Mouse (Mus musculus) gastrocnemius, postnatal 36 days (tissue): ENCODE results near the gene Ptgds. TPM values are rescaled to one million over a fixed set of nuclear protein-coding genes. Genes with fewer than 3 reads are reported as not detected.

ENCODE experiments used
- DNase-seq, 2 experiments: peaks; one replicate each; pipeline ENCODE4 v3.0.0; 2022
- intact Hi-C: fragments of 180-260 bp; cut with DNase I; formaldehyde crosslinking; loops from one replicate; pipeline ENCODE4 v1.15.1; 2025
- microRNA-seq, 2 experiments: library from miRNA; unstranded; fragments of <30 nt; microRNA quantifications; one replicate each; pipeline ENCODE4 v1.2.0; 2021
- total RNA-seq, 2 experiments: library from RNA; stranded (reverse); gene quantifications; 2 replicates each; pipeline ENCODE4 v1.2.3; 2021

Gene Ptgds
- total RNA-seq, 2 experiments from 2014 or later, result 0.39 TPM; not detected in 1

GRCm38 (mm10) chr2:25422587-25423410, 47.0 kb downstream of the Ptgds start, which contains the start of gene Fut7:
TSS of gene Fut7 (plus strand) at chr2:25423267.
- intact Hi-C loops, result loop anchor here (2.0 to 5.0 kb wide), 2 partner anchors 128 to 155 kb away; partner anchors contain the start of gene Phpt1
- no peak for DNase-seq

- DNase-seq, result no peak
- intact Hi-C loops, result loop anchor here (2.0 to 5.0 kb wide), 3 partner anchors 61 to 155 kb away; partner anchors contain the start of gene Phpt1
Measured at GRCm38 (mm10) chr2:25421896-25422295, 48.0 kb downstream of the Ptgds start.

- peak in 1 of 2 experiments; percentile 46 for DNase-seq
- intact Hi-C loops, result no loop called here
Measured at GRCm38 (mm10) chr2:25417426-25417825, 52.4 kb downstream of the Ptgds start.

Small RNAs within 50 kb of the gene (microRNA-seq; reads per million reads assigned to microRNA genes)
- 0.36 to 0.74 reads per million in 2 experiments for gene Mir3087

Other genes starting within 250 kb of the Ptgds start
- 100 to 1,000 TPM; 189 to 229 TPM for gene Tubb4b, start 245.3 kb downstream of the Ptgds start, total RNA-seq
- not detected for gene Slc34a3, start 235.7 kb downstream of the Ptgds start, total RNA-seq
- gene Rnf224, start 233.3 kb downstream of the Ptgds start, total RNA-seq, result not detected
- under 1 TPM; 0.84 to 0.91 TPM for gene Rnf208, start 227.8 kb downstream of the Ptgds start, total RNA-seq
- not detected for gene Cysrt1, start 227.6 kb downstream of the Ptgds start, total RNA-seq
- gene AL732309.1, start 223.2 kb downstream of the Ptgds start, total RNA-seq, result 1 to 10 TPM in 1 of 2 experiments, under 1 TPM in 1; 0.39 to 1.1 TPM
- gene Tmem203, start 214.6 kb downstream of the Ptgds start, total RNA-seq, result 10 to 100 TPM; 10.4 to 12.0 TPM
- gene Tprn, start 207.4 kb downstream of the Ptgds start, total RNA-seq, result 1 to 10 TPM; 3.8 to 4.5 TPM
- gene Ssna1, start 197.6 kb downstream of the Ptgds start, total RNA-seq, result 10 to 100 TPM; 25.8 to 25.9 TPM
- gene Anapc2, start 197.6 kb downstream of the Ptgds start, total RNA-seq, result 10 to 100 TPM; 27.0 to 27.8 TPM
- gene Tmem210, start 181.9 kb downstream of the Ptgds start, total RNA-seq, result not detected
- gene Lrrc26, start 180.1 kb downstream of the Ptgds start, total RNA-seq, result not detected
- not detected for gene Grin1, start 150.9 kb downstream of the Ptgds start, total RNA-seq
- 10 to 100 TPM; 11.9 to 15.0 TPM for gene Man1b1, start 137.7 kb downstream of the Ptgds start, total RNA-seq
- 10 to 100 TPM in 1 of 2 experiments, 1 to 10 TPM in 1; 8.7 to 11.9 TPM for gene Dpp7, start 113.7 kb downstream of the Ptgds start, total RNA-seq
- gene Uap1l1, start 104.4 kb downstream of the Ptgds start, total RNA-seq, result 1 to 10 TPM; 2.2 to 3.4 TPM
- gene Sapcd2, start 97.7 kb downstream of the Ptgds start, total RNA-seq, result under 1 TPM; 0.10 to 0.26 TPM
- 1 to 10 TPM; 7.2 to 9.5 TPM for gene Entpd2, start 74.2 kb downstream of the Ptgds start, total RNA-seq
- 10 to 100 TPM; 14.2 to 17.6 TPM for gene Npdc1, start 70.7 kb downstream of the Ptgds start, total RNA-seq
- gene Fut7, start 46.8 kb downstream of the Ptgds start, total RNA-seq, result not detected
- gene Abca2, start 41.3 kb downstream of the Ptgds start, total RNA-seq, result 10 to 100 TPM; 12.3 to 16.5 TPM
- gene Clic3, start 13.2 kb downstream of the Ptgds start, total RNA-seq, result under 1 TPM; 0.35 to 0.46 TPM
- gene Paxx, start 9.0 kb downstream of the Ptgds start, total RNA-seq, result 10 to 100 TPM; 13.4 to 13.6 TPM
- not detected for gene Lcn12, start 23.9 kb upstream of the Ptgds start, total RNA-seq
- gene Fbxw5, start 30.7 kb upstream of the Ptgds start, total RNA-seq, result 10 to 100 TPM; 75.3 to 83.6 TPM
- 1 to 10 TPM; 1.4 to 1.5 TPM for gene C8g, start 31.7 kb upstream of the Ptgds start, total RNA-seq
- 10 to 100 TPM in 1 of 2 experiments, 1 to 10 TPM in 1; 9.8 to 11.5 TPM for gene Traf2, start 76.9 kb upstream of the Ptgds start, total RNA-seq
- 100 to 1,000 TPM; 139 to 157 TPM for gene Edf1, start 87.8 kb upstream of the Ptgds start, total RNA-seq
- 1 to 10 TPM in 1 of 2 experiments, under 1 TPM in 1; 0.74 to 4.7 TPM for gene Mamdc4, start 104.8 kb upstream of the Ptgds start, total RNA-seq
- 10 to 100 TPM; 50.2 to 53.9 TPM for gene Phpt1, start 105.2 kb upstream of the Ptgds start, total RNA-seq
- not detected for gene Ajm1, start 111.7 kb upstream of the Ptgds start, total RNA-seq
- 10 to 100 TPM; 74.4 to 75.9 TPM for gene Rabl6, start 138.5 kb upstream of the Ptgds start, total RNA-seq
- gene Ccdc183, start 147.6 kb upstream of the Ptgds start, total RNA-seq, result not detected
- gene Tmem141, start 152.0 kb upstream of the Ptgds start, total RNA-seq, result 10 to 100 TPM; 11.1 to 18.7 TPM
- gene Fcna, start 158.0 kb upstream of the Ptgds start, total RNA-seq, result 1 to 10 TPM; 2.3 to 3.3 TPM
- gene Lcn8, start 183.1 kb upstream of the Ptgds start, total RNA-seq, result 10 to 100 TPM; 12.7 to 13.6 TPM
- not detected for gene Lcn5, start 187.9 kb upstream of the Ptgds start, total RNA-seq
- gene Lcn6, start 206.7 kb upstream of the Ptgds start, total RNA-seq, result not detected
- not detected for gene Lcn10, start 212.7 kb upstream of the Ptgds start, total RNA-seq
- gene Obp2a, start 230.0 kb upstream of the Ptgds start, total RNA-seq, result not detected
- 10 to 100 TPM; 15.4 to 16.3 TPM for gene Bmyc, start 236.7 kb upstream of the Ptgds start, total RNA-seq